Mouse (Mus musculus): ENCODE results near the gene Vmn2r114. TPM values are rescaled to one million over a fixed set of nuclear protein-coding genes. Genes with fewer than 3 reads are reported as not detected.
A peak's percentile ranks its signal among the peaks of the same experiment; 100 is the strongest.
"Not testable (repeated sequence)": the region's sequence is repeated elsewhere in the genome, so short reads cannot be mapped to it uniquely, and the experiment has no call there.

The Vmn2r114 gene
- not detected in 2 replicates for total RNA-seq (2017)

- ATAC-seq (replicated peaks in 1 of 2; ENCODE audit: insufficient read depth in 1 of 2, low FRiP score in 2 of 2, low TSS enrichment in 1 of 2, low read depth in 1 of 2, poor library complexity in 2 of 2, severe bottlenecking in 2 of 2), result not testable (repeated sequence)
Observed at GRCm38 (mm10) chr17:23312437-23312836, at the start of gene Vmn2r114. Gene Vmn2r114, minus strand, starts transcription at chr17:23312537.

DNA sequence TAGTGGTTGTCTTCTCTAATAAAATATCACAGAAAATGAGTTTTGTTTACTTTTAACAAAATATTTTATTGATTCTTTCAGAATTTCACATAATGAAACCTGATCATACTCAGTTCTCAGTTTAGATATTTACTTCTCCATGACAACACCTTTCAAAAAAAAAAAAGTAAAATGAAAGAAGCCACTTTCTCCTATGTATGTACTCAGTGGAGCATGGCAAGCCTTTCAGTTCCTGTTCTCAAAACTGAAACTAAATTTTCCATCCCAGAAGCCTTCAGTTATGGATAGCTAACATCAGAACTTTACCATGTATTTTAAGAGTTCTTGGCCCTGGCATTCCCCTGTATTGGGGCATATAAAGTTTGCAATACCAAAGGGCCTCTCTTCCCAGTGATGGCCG, 39.3 kb upstream of the Vmn2r114 start:
- ATAC-seq (replicated peaks in 1 of 2; ENCODE audit: insufficient read depth in 1 of 2, low FRiP score in 2 of 2, low TSS enrichment in 1 of 2, low read depth in 1 of 2, poor library complexity in 2 of 2, severe bottlenecking in 2 of 2), result no peak

DNA sequence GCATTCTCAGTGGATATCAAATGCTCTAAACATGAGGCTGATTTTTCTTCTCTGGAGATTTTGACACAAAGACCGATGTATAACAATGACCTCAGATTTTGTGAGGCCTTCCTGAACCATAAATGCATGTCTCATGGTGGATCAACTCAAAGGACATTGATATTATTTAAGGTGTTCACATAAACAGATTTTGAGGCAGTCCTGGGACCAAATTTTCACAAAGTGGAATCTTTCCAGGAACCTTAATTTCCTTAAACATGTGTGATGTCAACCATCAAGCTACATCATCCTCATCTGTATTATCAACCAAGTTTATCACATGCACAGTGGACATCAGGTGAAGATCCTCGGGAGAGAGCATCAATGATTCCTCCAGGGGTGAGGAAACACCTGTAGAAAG, 31.1 kb upstream of the Vmn2r114 start, which contains the start of gene Vmn2r115:
Gene Vmn2r115 (plus strand): TSS at position 301 of the 400 bp plus-strand sequence.
- ATAC-seq (replicated peaks in 1 of 2; ENCODE audit: insufficient read depth in 1 of 2, low FRiP score in 2 of 2, low TSS enrichment in 1 of 2, low read depth in 1 of 2, poor library complexity in 2 of 2, severe bottlenecking in 2 of 2), result not testable (repeated sequence)

DNA sequence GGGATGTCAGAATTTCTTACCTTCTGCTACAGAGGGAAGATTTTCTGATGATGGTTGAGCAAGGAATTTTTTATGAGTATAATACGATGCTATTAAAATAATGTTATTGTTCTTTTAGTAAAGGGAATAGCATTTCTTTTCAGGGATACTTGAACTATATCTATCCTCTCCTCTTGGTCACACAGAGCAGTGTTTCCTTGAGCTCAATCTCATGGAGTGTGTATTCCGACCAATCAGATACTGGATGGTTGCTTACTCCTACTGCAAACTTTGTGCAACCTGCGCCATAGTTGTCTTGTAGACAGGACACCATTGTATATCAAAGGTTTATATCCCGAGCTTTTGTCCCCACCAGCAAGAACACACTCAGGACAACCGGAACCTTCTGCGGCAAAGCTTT, 18.3 kb upstream of the Vmn2r114 start:
- peak in 1 of 2 experiments; percentile 32; a peak in 1 of 4 replicates for ATAC-seq (replicated peaks in 1 of 2; ENCODE audit: insufficient read depth in 1 of 2, low FRiP score in 2 of 2, low TSS enrichment in 1 of 2, low read depth in 1 of 2, poor library complexity in 2 of 2, severe bottlenecking in 2 of 2)

Other genes starting within 250 kb of the Vmn2r114 start
- 11.7 and 33.1 TPM in 2 replicates for gene Zfp40, start 119.3 kb downstream of the Vmn2r114 start, total RNA-seq (2017)
- not detected in 2 replicates for gene Vmn2r115, start 31.2 kb upstream of the Vmn2r114 start, total RNA-seq (2017)
- gene Vmn2r116, start 72.1 kb upstream of the Vmn2r114 start, total RNA-seq (2017), result not detected in 2 replicates
- not detected in 2 replicates for gene Vmn2r117, start 167.2 kb upstream of the Vmn2r114 start, total RNA-seq (2017)

Measured in hematopoietic stem cell, adult 5-6 weeks (primary cell).